Mouse (Mus musculus) forebrain, embryonic 16.5 days (tissue): ENCODE measurements around the gene Taar5. TPM values are rescaled to one million over a fixed set of nuclear protein-coding genes. Genes with fewer than 3 reads are reported as not detected.

Source experiments
- ATAC-seq: fragments of 200-750 bp; cut with Nextera tagmentation; 2 replicates; pipeline ENCODE4 v1.8.0; 2017; ENCODE audit warnings: mild to moderate bottlenecking, moderate library complexity
- H3K27ac ChIP-seq: fragments of 300-500 bp; sonication (generic); 2 replicates; pipeline ENCODE4 v1.5.1; 2014; ENCODE audit warnings: low read length, control low read depth
- H3K27me3 ChIP-seq: fragments of 300-500 bp; sonication (generic); replicated peaks from 2 replicates; pipeline ENCODE4 v1.6.1; 2014; ENCODE audit warnings: low read length; ENCODE audit not compliant: control insufficient read depth, insufficient read depth
- H3K36me3 ChIP-seq: fragments of 300-500 bp; sonication (generic); 2 replicates; pipeline ENCODE4 v1.6.1; 2014; ENCODE audit not compliant: control insufficient read depth, insufficient read depth
- H3K4me1 ChIP-seq: fragments of 300-500 bp; sonication (generic); replicated peaks from 2 replicates; pipeline ENCODE4 v1.6.1; 2014; ENCODE audit warnings: low read length; ENCODE audit not compliant: control insufficient read depth, insufficient read depth
- H3K4me2 ChIP-seq: fragments of 300-500 bp; sonication (generic); 2 replicates; pipeline ENCODE4 v1.6.1; 2014; ENCODE audit warnings: mild to moderate bottlenecking, low read length, control low read depth
- H3K4me3 ChIP-seq: fragments of 300-500 bp; sonication (generic); replicated peaks from 2 replicates; pipeline ENCODE4 v1.5.1; 2014; ENCODE audit warnings: mild to moderate bottlenecking, low read length, control low read depth
- H3K9ac ChIP-seq: fragments of 300-500 bp; sonication (generic); replicated peaks from 2 replicates; pipeline ENCODE4 v1.6.1; 2014; ENCODE audit warnings: low read depth, low read length, control low read depth
- H3K9me3 ChIP-seq: fragments of 300-500 bp; sonication (generic); 2 replicates; pipeline ENCODE4 v1.6.1; 2016; ENCODE audit warnings: low read length; ENCODE audit not compliant: control insufficient read depth
- WGBS: fragments of 180-500 bp; shearing (Covaris S2); extraction: QIAGEN DNeasy Blood & Tissue Kit; methylation state at CpG from one replicate; pipeline ENCODE4 v1.1.7; 2014; 5-methylcytosine and 5-hydroxymethylcytosine counted together
- polyA plus RNA-seq: library from polyadenylated mRNA; unstranded; fragments of >200 nt; fragmentation: Nextera tagmentation; extraction: Ambion mirVana; gene quantifications from 2 replicates; pipeline ENCODE4 v1.2.1, GENCODE M21; 2015

Gene Taar5
- polyA plus RNA-seq, 1 experiment from 2014 or later = not detected

- ATAC-seq = no peak
- no peak within 1 kb of the TSS for H3K4me2 ChIP-seq
- H3K4me1 ChIP-seq = no peaks in the 10 kb centered on the region
- 80% methylated on average over 3 of the region's 3 CpGs for WGBS
- no peak within 1 kb of the TSS for H3K4me3 ChIP-seq
- no peaks in the 10 kb centered on the region for H3K36me3 ChIP-seq
- no peak within 1 kb of the TSS for H3K9ac ChIP-seq
- no peaks in the 10 kb centered on the region for H3K27me3 ChIP-seq
- H3K27ac ChIP-seq = no peak within 1 kb of the TSS
- no peaks in the 10 kb centered on the region for H3K9me3 ChIP-seq
These were observed 22.9 kb downstream of the Taar5 start, which contains the start of gene Taar7a for GRCm38 (mm10) chr10:23993381-23993780. Gene Taar7a, minus strand, starts transcription at chr10:23993481.

- no peaks in the 10 kb centered on the region for H3K27me3 ChIP-seq
- no peak within 1 kb of the TSS for H3K9ac ChIP-seq
- no peak within 1 kb of the TSS for H3K27ac ChIP-seq
- WGBS = 89% methylated on average over 1 of the region's 1 CpGs
- H3K9me3 ChIP-seq = no peaks in the 10 kb centered on the region
- no peak for ATAC-seq
- no peak within 1 kb of the TSS for H3K4me2 ChIP-seq
- no peak within 1 kb of the TSS for H3K4me3 ChIP-seq
- no peaks in the 10 kb centered on the region for H3K36me3 ChIP-seq
- no peaks in the 10 kb centered on the region for H3K4me1 ChIP-seq
These were observed 29.1 kb downstream of the Taar5 start, which contains the start of gene Taar7b for GRCm38 (mm10) chr10:23999639-24000038. Gene Taar7b, plus strand, starts transcription at chr10:23999939.

- ATAC-seq = no peak
- WGBS = 73% methylated on average over 1 of the region's 1 CpGs
- H3K9ac ChIP-seq = no peak overlapping the region
These were observed 35.9 kb downstream of the Taar5 start for GRCm38 (mm10) chr10:24006442-24006841.

GRCm38 (mm10) chr10:24007034-24007433 lies 36.5 kb downstream of the Taar5 start:
- H3K9ac ChIP-seq = no peak overlapping the region
- H3K4me1 ChIP-seq = no peaks in the 10 kb centered on the region
- no peaks in the 10 kb centered on the region for H3K36me3 ChIP-seq
- H3K9me3 ChIP-seq = no peaks in the 10 kb centered on the region
- H3K27ac ChIP-seq = no peak overlapping the region
- no peak overlapping the region for H3K4me3 ChIP-seq
- WGBS = 43% methylated on average over 2 of the region's 2 CpGs
- ATAC-seq = no peak
- no peaks in the 10 kb centered on the region for H3K27me3 ChIP-seq
- H3K4me2 ChIP-seq = no peak overlapping the region

More at GRCm38 (mm10) chr10:24006442-24006841, 35.9 kb downstream of the Taar5 start:
- no peaks in the 10 kb centered on the region for H3K27me3 ChIP-seq
- H3K27ac ChIP-seq = no peak overlapping the region
- H3K4me3 ChIP-seq = no peak overlapping the region
- H3K9me3 ChIP-seq = no peaks in the 10 kb centered on the region
- no peaks in the 10 kb centered on the region for H3K4me1 ChIP-seq
- no peaks in the 10 kb centered on the region for H3K36me3 ChIP-seq
- no peak overlapping the region for H3K4me2 ChIP-seq

- WGBS = 92% methylated on average over 1 of the region's 1 CpGs
- Histone ChIP-seq H3K27ac (no peak overlapping the region), H3K4me2 (no peak overlapping the region), H3K4me1 (no peaks in the 10 kb centered on the region), H3K27me3 (no peaks in the 10 kb centered on the region), H3K4me3 (no peak overlapping the region), H3K9me3 (no peaks in the 10 kb centered on the region), H3K9ac (no peak overlapping the region), H3K36me3 (no peaks in the 10 kb centered on the region)
- ATAC-seq = no peak
These were observed 37.6 kb downstream of the Taar5 start for GRCm38 (mm10) chr10:24008143-24008542.

Other genes starting within 250 kb of the Taar5 start
- 105 and 109 TPM in 2 replicates for gene Rps12, start 183.4 kb upstream of the Taar5 start, polyA plus RNA-seq
- 20.8 and 21.2 TPM in 2 replicates for gene Slc18b1, start 173.7 kb upstream of the Taar5 start, polyA plus RNA-seq
- gene Vnn3, start 119.2 kb upstream of the Taar5 start, polyA plus RNA-seq = not detected in 2 replicates
- gene Vnn1, start 76.0 kb upstream of the Taar5 start, polyA plus RNA-seq = 0.11 and 0.36 TPM in 2 replicates
- gene Taar1, start 50.4 kb upstream of the Taar5 start, polyA plus RNA-seq = not detected in 2 replicates
- not detected in 2 replicates for gene Taar2, start 32.1 kb upstream of the Taar5 start, polyA plus RNA-seq
- gene Taar3, start 21.1 kb upstream of the Taar5 start, polyA plus RNA-seq = not detected in 2 replicates
- gene Taar4, start 10.2 kb upstream of the Taar5 start, polyA plus RNA-seq = not detected in 2 replicates
- not detected in 2 replicates for gene Taar6, start 14.9 kb downstream of the Taar5 start, polyA plus RNA-seq
- gene Taar7a, start 22.8 kb downstream of the Taar5 start, polyA plus RNA-seq = not detected in 2 replicates
- not detected in 2 replicates for gene Taar7b, start 29.2 kb downstream of the Taar5 start, polyA plus RNA-seq
- gene Taar7d, start 56.5 kb downstream of the Taar5 start, polyA plus RNA-seq = not detected in 2 replicates
- not detected in 2 replicates for gene Taar7e, start 66.9 kb downstream of the Taar5 start, polyA plus RNA-seq
- not detected in 2 replicates for gene Taar7f, start 78.8 kb downstream of the Taar5 start, polyA plus RNA-seq
- not detected in 2 replicates for gene Taar8a, start 105.8 kb downstream of the Taar5 start, polyA plus RNA-seq
- not detected in 2 replicates for gene Taar8b, start 121.6 kb downstream of the Taar5 start, polyA plus RNA-seq
- gene Taar8c, start 131.2 kb downstream of the Taar5 start, polyA plus RNA-seq = not detected in 2 replicates
- not detected in 2 replicates for gene Taar9, start 138.8 kb downstream of the Taar5 start, polyA plus RNA-seq
- gene Stx7, start 178.6 kb downstream of the Taar5 start, polyA plus RNA-seq = 287 and 301 TPM in 2 replicates